Mouse (Mus musculus) retina, embryonic 14.5 days (tissue): ENCODE measurements at regions not wholly inside any gene's neighbourhood (a gene's known extent, or its start where the extent isn't known, plus 50 kb on each side); places are given as distances from the start of the nearest gene placed in this dataset.

Experiments
- DNase-seq: peaks from one replicate; pipeline ENCODE4 v3.0.0-alpha.2; 2015; ENCODE audit warnings: low spot score

DNA sequence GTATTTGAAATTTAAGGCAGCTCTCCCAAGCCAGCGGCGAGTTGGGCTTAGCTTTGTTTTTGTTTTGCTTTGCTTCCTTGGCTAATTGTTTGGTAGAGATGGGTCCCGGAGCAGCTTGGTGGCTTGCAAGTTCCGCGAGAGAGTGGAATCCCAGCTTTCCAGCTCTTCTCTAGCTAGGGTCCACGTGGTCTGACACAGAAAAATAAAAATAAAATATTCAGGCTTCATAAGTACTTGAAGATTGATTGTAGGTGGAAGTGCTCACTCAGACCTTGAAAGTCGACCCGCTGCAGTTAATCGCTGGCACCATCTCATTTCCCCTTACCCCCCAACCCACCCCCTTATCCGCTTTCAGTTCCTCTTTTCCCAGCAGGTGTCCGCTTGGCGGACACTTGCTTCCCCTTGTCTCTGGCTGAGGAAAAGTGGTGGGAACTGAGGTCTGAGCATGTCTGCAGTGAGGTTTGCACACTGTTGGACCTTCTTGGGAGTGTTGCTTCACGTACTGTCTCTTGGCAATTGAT, 198.5 kb downstream of the Dusp6 start:
- DNase-seq, result no peak

- DNase-seq, result no peak
These were observed 203.7 kb downstream of the Dusp6 start for GRCm38 (mm10) chr10:99466695-99467094.

GRCm38 (mm10) chr10:99467319-99467842, 204.3 kb downstream of the Dusp6 start:
- DNase-seq, result no peak

- no peak for DNase-seq
These were observed 205.9 kb downstream of the Dusp6 start for GRCm38 (mm10) chr10:99468971-99469370.

DNA sequence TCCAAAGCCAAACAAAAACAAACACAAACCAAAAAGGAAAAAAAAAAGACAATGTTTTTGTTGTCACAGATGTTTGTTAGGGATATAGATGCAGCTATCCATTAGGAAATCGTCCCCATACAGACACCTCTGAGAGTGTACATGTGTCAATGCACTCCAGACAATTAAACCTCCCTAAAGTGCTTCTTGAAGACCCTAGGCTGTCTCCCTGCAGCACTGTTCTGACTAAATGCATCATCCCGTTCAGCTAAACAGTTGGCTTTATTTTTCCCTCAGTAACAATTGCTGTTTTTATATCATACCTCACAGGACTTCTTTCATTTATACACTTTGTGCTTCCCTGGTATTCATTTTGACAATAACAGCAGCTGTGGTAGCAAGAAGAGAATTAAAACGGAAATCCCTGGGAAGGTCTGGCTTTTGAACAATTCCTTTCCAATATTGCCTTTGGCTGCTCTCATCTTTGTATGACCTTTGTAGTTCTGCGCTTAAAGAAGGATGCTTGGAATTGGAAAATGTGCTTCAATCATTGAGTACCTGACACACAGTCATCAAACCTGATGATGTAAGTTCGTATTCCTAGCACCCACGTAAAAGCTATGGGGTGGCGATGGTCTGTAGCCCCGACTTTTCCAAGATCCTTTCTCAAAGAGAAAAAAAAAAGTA, 208.9 kb downstream of the Dusp6 start:
- no peak for DNase-seq

DNA sequence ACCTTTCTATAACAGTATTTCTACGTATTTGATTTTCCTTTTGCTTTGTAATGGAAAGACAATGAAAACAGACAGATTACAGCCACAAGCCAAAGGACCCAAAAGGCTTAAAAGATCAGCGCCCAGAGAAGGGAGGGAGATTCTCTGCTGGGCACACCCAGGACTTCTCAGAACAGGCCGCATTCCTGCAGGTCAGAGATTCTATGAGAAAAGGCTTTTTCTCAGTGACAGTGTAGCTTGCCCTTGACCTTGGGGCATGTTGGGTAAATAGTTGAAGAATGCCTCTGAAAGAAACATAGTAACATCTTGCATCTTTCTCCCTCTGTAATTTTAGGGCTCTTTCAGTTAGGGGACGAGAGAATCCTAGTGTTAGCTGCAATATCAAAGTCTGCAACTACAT, 209.8 kb downstream of the Dusp6 start:
- DNase-seq, result no peak

- DNase-seq, result no peak
These were observed 210.7 kb downstream of the Dusp6 start for GRCm38 (mm10) chr10:99473758-99474157.

DNA sequence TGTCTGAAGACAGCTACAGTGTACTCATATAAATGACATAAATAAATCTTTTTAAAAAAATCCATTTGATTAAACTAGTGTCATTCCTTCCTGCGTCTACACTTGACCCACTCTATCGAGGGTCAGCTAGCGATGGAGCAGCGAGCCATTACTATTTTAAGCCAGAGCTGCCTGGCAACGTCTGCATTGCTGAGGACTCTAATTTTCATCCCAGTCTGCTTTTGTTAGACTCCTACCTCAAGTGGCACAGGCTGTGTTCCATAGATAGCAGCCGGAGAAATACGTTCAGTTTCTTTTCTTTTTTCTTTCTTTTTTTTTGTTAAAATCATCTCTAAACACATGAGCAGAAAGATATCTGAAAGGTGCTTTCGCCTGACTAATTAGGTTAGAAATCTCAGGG, 211.5 kb downstream of the Dusp6 start:
- DNase-seq, result no peak

- no peak for DNase-seq
These were observed 213.2 kb downstream of the Dusp6 start for GRCm38 (mm10) chr10:99476214-99476613.

DNA sequence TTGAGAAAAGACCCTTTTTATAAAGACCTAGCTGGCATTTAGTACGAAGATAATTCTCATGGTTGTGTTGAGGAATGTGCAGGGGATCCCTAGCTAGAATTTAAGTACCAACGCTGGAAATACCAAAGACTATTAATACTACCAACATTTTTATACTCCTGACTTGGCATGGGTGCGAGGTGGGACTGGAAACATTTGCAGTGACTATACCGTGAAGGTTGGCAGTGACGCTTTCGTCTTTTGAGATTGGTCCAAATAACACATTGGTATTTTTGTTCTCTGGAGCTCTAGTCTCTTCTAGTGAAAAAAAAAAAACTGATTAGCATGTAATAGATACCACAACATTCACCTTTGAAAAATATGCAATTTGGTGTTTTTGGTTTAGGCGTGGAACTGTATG, 213.7 kb downstream of the Dusp6 start:
- DNase-seq, result no peak

GRCm38 (mm10) chr10:99480573-99480972, 217.5 kb downstream of the Dusp6 start:
- no peak for DNase-seq

DNA sequence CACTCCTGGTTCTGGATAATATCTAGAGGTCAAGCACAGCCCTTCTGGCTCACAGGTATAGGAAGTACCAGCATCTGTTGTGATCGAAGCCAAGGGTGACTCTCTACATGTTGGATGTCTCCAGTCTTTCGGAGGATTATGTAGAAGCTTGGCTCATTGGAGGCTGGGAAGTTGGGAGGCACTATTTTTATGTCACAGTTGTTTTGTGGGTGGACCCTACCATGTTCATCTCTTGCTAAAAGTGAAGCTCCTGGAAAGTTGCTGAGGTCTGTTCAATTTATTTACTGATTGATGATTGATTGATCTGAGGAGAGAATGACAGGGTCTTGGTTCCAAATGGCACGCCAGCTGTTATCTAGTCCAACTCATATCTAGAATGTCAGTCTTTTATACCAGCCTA, 219.0 kb downstream of the Dusp6 start:
- DNase-seq, result no peak

- DNase-seq, result no peak
These were observed 225.4 kb downstream of the Dusp6 start for GRCm38 (mm10) chr10:99488195-99489080.

- DNase-seq, result no peak
These were observed 247.8 kb downstream of the Csl start for GRCm38 (mm10) chr10:99511514-99512237.

GRCm38 (mm10) chr10:99517944-99518343, 241.5 kb downstream of the Csl start:
- DNase-seq, result no peak

- DNase-seq, result peak; percentile 49
These were observed 240.0 kb downstream of the Csl start for GRCm38 (mm10) chr10:99519479-99519878.

- no peak for DNase-seq
These were observed 235.6 kb downstream of the Csl start for GRCm38 (mm10) chr10:99523817-99524216.

DNA sequence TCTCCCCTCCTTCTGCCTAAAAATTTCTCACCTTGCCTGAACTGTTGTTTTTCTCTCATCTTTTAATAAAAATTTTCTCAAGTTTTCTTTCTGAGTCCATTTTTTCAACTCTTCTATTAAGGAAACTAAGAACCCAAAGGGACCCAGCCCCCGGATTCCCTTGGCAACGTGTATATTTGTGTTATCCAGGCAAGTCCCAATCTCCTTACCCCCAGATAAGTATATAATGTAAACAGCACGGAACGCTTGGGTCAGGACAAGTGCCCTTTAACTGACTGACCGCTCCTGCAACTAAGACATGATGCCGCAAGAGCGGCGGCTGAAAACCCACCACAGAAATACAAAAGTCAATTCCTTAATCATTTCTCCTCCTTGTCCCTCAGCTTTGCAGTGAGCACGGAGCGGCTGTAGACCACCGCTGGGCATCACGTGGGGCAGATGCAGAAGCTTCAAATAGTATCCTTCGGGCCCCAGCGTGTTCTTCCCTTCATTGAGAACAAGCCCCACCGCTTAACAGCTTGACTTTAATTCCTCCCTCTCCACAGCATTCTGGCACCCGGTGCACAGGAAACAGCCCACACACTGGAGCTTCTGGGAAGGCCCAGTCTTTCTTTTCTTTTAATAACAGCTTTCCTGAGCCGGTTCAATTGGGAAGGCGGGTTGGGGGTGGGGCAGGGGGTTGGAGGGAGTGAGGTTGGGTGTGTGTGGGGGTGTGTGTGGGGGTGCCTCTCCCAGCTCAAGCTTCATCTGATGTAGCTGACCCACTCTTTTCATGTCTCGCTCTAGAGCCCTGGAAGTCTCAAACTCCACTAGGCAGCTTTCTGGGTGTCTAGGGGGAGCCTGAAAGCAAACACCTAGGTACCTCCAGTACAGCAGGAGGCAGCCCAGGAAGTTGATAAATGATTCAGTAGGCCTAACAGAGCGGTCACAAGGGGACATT, 234.9 kb downstream of the Csl start:
- DNase-seq, result no peak

DNA sequence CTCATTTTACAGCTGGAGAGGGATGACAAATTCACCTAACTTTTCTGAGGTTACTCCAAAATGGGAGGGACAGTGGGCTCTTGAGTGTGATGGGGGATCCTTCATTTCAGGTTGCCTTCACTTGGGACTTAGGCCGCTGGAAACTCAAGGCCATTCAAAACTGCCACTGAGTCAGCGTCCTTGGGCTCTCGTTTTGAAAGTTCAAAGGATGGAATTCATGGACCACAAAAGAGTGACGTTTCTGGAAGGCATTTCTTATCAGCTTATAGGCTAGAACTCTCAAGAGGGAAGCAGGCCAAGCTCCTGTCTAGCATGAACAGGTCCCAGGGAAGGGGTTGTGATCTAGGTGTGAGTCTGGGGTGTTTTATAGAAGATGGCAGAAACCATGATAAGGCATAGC, 233.3 kb downstream of the Csl start:
- no peak for DNase-seq

GRCm38 (mm10) chr10:99526561-99526960, 232.9 kb downstream of the Csl start:
- DNase-seq, result no peak

- DNase-seq, result no peak
These were observed 228.4 kb downstream of the Csl start for GRCm38 (mm10) chr10:99531104-99531503.
